Mouse (Mus musculus): ENCODE data around the gene Dnm1.

GRCm38 (mm10) chr2:32319586-32320580, 33.3 kb downstream of the Dnm1 start:
- TF ChIP-seq CTCF (IDR thresholded peaks at IDR 0.05; ENCODE audit: insufficient read depth, low read length) = no peak
- no peak for TF ChIP-seq POLR2A (IDR thresholded peaks at IDR 0.05; ENCODE audit: borderline replicate concordance, extremely low read depth, low read depth, low read length)

Measured in lung, adult 2 months (tissue).